Mouse (Mus musculus) testis, adult 2 months (tissue): ENCODE data around the gene Mrrf.

ENCODE experiments used
- CTCF ChIP-seq: fragments of 200-500 bp; IDR thresholded peaks from 2 replicates; pipeline ENCODE4 v1.5.1; 2012; ENCODE audit warnings: low read depth, mild to moderate bottlenecking, inconsistent platforms, low read length, moderate library complexity; ENCODE audit not compliant: control insufficient read depth, insufficient read depth, insufficient replicate concordance
- POLR2A ChIP-seq: fragments of 200-500 bp; IDR thresholded peaks from 2 replicates; pipeline ENCODE4 v1.6.1; 2012; ENCODE audit warnings: low read depth, mild to moderate bottlenecking, inconsistent platforms, low read length, moderate library complexity; ENCODE audit not compliant: control insufficient read depth

DNA sequence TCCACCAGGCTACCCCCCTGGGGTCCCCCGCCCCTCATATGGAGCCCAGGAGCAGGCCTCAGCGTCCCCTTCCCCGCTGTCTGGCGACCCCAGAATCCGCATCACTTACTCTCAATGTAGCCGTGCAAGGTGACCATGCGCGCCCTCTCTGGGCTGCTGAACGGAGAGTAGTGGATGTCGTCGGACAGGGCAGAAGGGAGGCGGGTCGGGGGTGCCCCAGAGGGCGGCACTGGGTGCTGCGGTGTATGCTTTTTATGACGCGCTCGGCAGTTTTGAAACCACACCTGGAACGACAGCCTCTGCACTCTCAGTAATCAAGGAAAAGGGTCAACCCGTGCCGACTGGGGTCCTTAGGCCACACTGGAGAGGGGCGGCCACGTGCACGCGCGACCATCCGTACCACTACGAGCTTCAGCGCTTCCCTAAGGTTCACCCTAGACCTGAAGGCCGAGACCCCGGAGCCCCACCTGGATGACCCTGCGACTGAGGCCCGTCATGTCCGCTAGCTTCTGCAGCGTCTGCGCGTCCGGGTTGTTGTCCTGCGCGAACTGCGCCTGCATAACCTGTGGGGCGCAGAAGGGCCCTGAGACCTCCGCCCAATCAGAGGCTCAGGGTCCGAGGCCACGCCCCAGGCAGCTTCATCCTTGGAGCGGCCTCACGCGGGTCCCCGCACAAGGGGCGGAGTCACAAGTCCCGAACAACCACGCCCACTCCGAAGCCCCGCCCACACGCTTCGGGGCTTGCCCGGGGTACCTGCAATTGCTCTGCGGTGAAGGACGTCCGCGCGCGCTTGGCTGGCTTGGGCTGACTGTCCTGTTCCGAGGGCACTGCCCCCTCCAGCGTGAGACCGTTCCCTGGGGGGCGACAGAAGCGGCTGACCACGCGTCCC, 45.1 kb upstream of the Mrrf start:
- TF ChIP-seq CTCF (no peak), POLR2A (0 out of 2 replicates have a peak, but pooled peaks have one; percentile 17)
